Mouse (Mus musculus) retina, embryonic 14.5 days (tissue): ENCODE measurements around the gene Krt80.

ENCODE experiments used
- DNase-seq: peaks from one replicate; pipeline ENCODE4 v3.0.0-alpha.2; 2015; ENCODE audit warnings: low spot score

Gene Krt80

DNA sequence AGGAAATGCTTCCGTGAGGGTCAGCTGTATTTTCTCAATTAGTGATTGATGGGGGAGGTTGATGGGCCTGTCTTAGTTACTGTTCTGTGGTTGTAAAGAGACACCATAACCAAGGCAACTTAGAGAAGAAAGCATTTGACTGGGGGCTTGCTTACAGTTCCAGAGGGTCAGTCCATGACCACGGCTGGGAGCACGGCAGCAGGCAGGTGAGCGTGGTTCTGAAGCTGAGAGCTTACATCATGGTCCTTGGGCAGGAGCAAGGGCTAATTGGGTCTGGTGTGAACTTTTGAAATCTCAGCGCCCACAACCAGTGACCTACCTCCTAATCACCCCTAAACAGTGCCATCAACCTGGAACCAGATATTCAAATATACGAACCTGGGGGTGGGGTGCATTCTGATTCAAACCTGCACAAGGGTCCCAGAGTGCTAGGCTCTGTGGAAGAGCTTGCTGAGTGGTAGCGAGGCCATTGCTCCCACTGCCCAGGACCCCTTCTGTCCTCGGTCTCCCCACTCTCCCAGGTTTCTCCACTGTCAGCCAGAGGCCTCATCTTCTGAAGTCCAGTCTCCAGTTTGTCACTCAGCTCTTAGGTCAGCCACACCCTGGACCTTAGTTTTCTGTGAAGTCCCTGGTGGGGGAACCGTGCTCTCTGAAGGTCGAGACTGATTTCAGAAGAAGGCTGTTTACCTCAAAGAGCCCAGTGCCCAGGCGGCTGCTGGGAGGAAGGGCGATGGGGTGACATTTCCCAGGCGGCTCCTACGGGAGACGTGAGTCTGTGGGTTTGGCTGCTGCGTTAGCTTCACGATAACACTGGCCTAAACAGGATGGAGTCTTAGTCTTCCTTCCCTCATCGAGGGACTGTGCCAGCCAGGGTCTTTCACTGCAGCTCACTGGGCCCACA, 52.8 kb downstream of the Krt80 start:
- DNase-seq = no peak

DNA sequence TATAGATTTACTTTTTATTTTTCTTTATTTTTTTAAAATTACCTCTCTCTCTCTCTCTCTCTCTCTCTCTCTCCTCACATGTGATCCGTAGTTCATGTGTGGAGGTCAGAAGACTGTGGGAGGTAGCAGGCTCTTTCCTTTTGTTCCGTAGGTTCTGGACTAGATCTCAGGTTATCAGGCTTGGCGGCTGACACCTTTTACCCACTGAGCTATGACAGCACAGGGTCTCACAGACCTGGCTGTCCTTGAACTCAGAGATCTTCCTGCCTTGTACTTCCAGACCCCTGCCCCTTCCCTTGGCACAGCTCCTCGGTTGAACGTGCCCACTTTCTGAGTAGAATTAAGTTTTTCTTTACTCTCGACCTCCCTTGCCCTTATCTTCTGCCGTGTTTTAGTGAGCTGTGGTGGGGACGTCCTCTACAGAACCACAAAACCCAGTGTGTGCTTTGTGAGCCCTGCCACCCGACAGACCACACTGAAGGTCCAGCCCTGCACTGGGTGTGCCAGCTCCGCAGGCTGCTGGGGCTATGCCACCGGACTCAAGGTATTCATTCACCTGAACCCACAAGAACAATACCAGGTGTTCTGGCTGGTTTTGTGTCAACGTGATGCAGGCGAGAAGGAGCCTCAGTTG, 53.6 kb downstream of the Krt80 start:
- no peak for DNase-seq

- peak; percentile 92 for DNase-seq
Measured at GRCm38 (mm10) chr15:101315832-101316231, 54.1 kb downstream of the Krt80 start.

- DNase-seq = no peak
Measured at GRCm38 (mm10) chr15:101315378-101315777, 54.6 kb downstream of the Krt80 start.

- no peak for DNase-seq
Measured at GRCm38 (mm10) chr15:101312006-101312405, 58.0 kb downstream of the Krt80 start.

DNA sequence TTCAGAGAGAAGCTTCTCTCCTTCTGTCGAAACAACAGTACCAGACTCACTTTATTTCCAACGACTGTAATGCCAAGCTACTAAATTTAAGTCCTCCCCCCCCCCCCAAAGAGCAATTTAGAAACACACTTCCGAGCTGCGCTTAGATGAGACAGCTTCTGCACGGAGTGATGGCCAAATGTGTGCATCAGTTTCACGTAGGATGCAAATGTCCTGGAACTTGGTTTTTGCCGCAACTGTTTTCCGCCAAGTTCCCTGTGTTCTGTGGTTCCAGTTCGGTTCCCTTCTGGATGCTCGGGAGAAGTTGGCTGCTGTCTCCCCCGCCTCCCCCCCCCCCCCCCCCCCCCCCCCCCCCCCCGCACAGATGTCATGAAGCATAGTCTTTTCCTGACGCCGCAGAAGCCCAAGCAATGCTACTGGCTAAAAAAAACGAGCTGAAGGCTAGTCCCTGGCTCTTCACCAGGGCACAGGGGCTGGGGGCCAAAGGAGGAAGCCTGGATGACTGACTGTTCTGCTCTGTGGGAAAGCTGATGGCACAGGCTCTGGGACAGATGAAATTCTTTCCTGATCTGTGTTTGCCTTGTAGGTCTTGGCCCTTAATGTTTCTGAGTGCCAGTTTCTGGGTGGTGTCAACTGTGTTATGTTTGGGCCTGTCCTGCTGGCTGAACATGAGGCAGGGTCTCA, 58.7 kb downstream of the Krt80 start:
- DNase-seq = no peak

DNA sequence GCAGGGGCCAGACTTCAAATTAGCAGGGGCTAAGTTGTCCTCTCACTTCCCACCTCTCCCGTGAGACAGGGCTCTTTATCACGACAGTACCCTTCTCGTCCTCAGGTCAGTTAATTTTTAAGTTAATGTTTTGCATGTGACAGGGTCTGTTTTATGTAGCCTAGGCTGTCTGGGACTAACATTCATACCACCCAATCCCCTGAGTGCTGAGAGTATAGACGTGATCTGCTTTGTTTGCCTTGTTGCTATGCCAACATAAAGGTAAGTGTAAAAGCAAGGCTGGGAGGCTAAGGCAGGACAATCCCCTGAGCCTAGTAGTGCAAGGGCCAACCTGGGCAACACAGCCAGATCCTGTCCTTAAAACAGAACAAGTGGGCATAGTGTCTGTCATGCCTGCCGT, 60.5 kb downstream of the Krt80 start:
- DNase-seq = no peak

- no peak for DNase-seq
Measured at GRCm38 (mm10) chr15:101308440-101309348, 61.3 kb downstream of the Krt80 start.

- DNase-seq = no peak
Measured at GRCm38 (mm10) chr15:101306459-101306858, 63.5 kb downstream of the Krt80 start.

DNA sequence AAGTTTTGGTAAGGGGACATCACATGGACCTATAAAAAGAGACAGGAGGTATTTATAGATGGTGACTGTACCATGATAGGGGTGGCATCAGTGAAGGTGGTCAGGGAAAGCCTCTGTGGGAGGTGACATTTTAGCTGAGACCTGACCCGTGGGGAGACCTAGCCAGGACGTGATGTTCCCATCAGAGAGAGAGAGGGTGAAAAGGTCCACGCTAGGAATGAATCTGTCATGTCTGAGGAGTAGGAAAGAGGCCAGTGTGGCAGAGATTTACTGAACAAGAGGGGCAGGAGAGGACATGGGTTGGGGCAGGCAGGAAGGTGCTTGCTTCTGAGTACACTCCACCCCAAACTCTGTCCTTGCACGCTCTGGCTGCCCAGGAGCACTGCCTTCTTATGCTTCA, 66.1 kb downstream of the Krt80 start:
- DNase-seq = no peak

DNA sequence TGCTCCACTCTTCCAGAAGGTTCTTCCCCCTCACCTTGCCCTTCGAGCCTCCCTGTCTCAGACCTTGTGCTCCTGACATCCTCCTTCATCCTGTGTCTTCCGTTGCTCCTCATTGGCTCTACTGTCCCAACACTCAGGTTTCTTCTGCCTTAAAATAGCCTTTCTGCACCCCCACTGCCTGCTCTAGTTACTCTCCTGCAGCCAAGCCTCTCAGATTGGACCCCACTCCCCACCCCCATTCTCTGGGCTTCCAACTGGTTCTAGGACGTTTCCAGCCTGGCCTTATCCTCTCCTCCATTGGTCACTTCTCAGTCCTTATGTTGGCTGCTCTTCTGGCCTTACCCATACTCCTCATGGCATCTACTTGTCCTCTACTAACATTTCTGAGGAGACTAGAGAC, 67.8 kb downstream of the Krt80 start:
- DNase-seq = no peak

DNA sequence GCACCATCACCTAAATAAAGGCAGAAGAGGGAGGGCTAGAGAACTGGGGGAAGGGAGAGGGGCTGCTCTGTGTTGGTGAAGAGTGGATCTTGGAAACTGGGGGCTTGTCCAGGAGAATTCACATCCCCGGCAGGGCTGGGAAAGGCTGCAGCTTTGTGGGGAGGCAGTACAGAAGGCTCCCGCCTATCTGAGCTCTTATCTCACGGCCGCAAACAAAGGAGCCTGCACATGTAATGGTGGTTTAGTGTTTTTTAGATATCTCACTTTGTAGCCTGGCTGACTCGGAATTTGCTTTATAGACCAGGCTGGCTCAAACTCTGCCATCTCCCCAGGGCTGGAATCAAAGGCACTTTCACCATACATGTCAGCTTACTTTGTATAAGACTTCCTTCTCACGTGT, 69.8 kb downstream of the Krt80 start:
- DNase-seq = no peak

GRCm38 (mm10) chr15:101299480-101299960, 70.4 kb downstream of the Krt80 start:
- DNase-seq = no peak

DNA sequence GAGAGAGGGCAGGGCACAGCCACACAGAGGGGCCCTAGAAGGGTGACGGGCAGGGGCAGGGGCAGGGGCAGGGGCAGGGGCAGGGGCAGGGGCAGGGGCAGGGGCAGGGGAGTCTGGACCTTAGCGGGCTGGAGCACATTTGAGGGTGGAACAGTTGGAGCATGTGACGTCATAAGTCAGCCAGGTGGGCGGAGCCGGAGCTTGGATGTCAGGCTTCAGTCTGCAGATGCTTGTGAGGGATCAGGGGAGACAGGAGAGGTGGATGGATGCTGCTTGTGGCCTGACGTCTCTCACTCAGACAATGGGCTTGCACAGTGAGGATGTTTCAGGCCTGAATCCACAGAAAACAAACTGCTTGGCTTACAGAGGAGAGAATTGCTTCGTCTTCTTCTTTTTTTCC, 71.4 kb downstream of the Krt80 start:
- peak; percentile 69 for DNase-seq

DNA sequence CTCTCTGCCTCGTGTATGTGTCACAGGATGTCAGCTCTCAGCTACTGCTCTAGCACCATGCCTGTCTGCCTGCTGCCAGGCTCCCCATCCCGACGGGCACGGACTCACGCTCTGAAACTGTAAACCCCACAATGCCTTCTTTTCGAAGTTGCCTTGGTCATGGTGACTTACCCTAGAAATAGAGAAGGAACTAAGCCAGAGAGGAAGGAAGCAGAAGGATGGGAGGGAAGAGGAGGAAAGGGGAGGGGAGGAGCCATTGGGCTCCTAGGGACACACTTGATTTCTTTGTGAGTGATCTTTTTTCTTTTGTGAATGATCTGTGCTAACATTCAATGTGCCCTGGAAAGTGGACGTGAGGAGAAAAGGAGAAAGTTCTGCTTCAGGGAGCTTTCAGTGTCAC, 72.0 kb downstream of the Krt80 start:
- DNase-seq = no peak
